Mouse (Mus musculus) hindbrain, embryonic 10.5 days (tissue): Measurements from ENCODE around the gene Capn9. TPM values are rescaled to one million over a fixed set of nuclear protein-coding genes. Genes with fewer than 3 reads are reported as not detected.

ENCODE experiments used
- DNase-seq: peaks from one replicate; pipeline ENCODE4 v3.0.0-alpha.2; 2017; ENCODE audit warnings: low spot score
- H3K27ac ChIP-seq: fragments of 300-500 bp; sonication (generic); 2 replicates; pipeline ENCODE4 v1.5.1; 2016; ENCODE audit warnings: mild to moderate bottlenecking, moderate library complexity
- H3K27me3 ChIP-seq: fragments of 300-500 bp; sonication (generic); 2 replicates; pipeline ENCODE4 v1.6.1; 2016; ENCODE audit warnings: mild to moderate bottlenecking; ENCODE audit not compliant: poor library complexity, insufficient read depth, severe bottlenecking
- H3K36me3 ChIP-seq: fragments of 300-500 bp; sonication (generic); 2 replicates; pipeline ENCODE4 v1.6.1; 2016; ENCODE audit warnings: mild to moderate bottlenecking, moderate library complexity
- H3K4me1 ChIP-seq: fragments of 300-500 bp; sonication (generic); replicated peaks from 2 replicates; pipeline ENCODE4 v1.6.1; 2016; ENCODE audit warnings: mild to moderate bottlenecking
- H3K4me3 ChIP-seq: fragments of 300-500 bp; sonication (generic); 2 replicates; pipeline ENCODE4 v1.5.1; 2016; ENCODE audit warnings: mild to moderate bottlenecking, moderate library complexity
- H3K9me3 ChIP-seq: fragments of 300-500 bp; sonication (generic); 2 replicates; pipeline ENCODE4 v1.6.1; 2016; ENCODE audit warnings: mild to moderate bottlenecking, moderate library complexity
- WGBS: fragments of 180-500 bp; shearing (Covaris S2); methylation state at CpG from one replicate; pipeline ENCODE4 v1.1.7; 2016; 5-methylcytosine and 5-hydroxymethylcytosine counted together
- polyA plus RNA-seq: library from polyadenylated mRNA; unstranded; fragments of >200 nt; fragmentation: Nextera tagmentation; extraction: Ambion mirVana; gene quantifications from 2 replicates; pipeline ENCODE4 v1.2.1, GENCODE M21; 2016

Capn9 gene
- polyA plus RNA-seq, 1 experiment from 2014 or later = not detected

- no peaks in the 10 kb centered on the region for H3K27me3 ChIP-seq
- no peaks in the 10 kb centered on the region for H3K36me3 ChIP-seq
- no peak overlapping the region for H3K4me3 ChIP-seq
- 83% methylated on average over 6 of the region's 6 CpGs for WGBS
- H3K27ac ChIP-seq = no peak overlapping the region
- peaks cover 20% of the 10 kb centered on the region for H3K4me1 ChIP-seq
- H3K9me3 ChIP-seq = no peaks in the 10 kb centered on the region
- DNase-seq = no peak
Observed at GRCm38 (mm10) chr8:124630489-124630888, 54.6 kb downstream of the Capn9 start.

- Histone ChIP-seq H3K9me3 (no peaks in the 10 kb centered on the region), H3K27me3 (no peaks in the 10 kb centered on the region), H3K27ac (no peak overlapping the region), H3K36me3 (peaks cover 3% of the 10 kb centered on the region), H3K4me3 (no peak overlapping the region), H3K4me1 (peaks cover 20% of the 10 kb centered on the region)
- DNase-seq = no peak
- 83% methylated on average over 4 of the region's 4 CpGs for WGBS
Observed at GRCm38 (mm10) chr8:124630891-124631290, 55.0 kb downstream of the Capn9 start.

GRCm38 (mm10) chr8:124631966-124632365 is 56.1 kb downstream of the Capn9 start:
- no peaks in the 10 kb centered on the region for H3K27me3 ChIP-seq
- no peak for DNase-seq
- H3K36me3 ChIP-seq = peaks cover 14% of the 10 kb centered on the region
- WGBS = 50% methylated on average over 7 of the region's 7 CpGs
- peak overlapping the region; percentile 19 for H3K27ac ChIP-seq
- H3K4me1 ChIP-seq = peaks cover 20% of the 10 kb centered on the region
- no peak overlapping the region for H3K4me3 ChIP-seq
- H3K9me3 ChIP-seq = no peaks in the 10 kb centered on the region

GRCm38 (mm10) chr8:124633001-124633703 is 57.2 kb downstream of the Capn9 start:
- 89% methylated on average over 14 of the region's 14 CpGs for WGBS
- Histone ChIP-seq H3K27ac (no peak overlapping the region), H3K27me3 (no peaks in the 10 kb centered on the region)

GRCm38 (mm10) chr8:124634411-124635246 is 58.7 kb downstream of the Capn9 start:
- DNase-seq = no peak
- H3K27ac ChIP-seq = no peak overlapping the region

More at GRCm38 (mm10) chr8:124633001-124633703, 57.2 kb downstream of the Capn9 start:
- no peak overlapping the region for H3K4me3 ChIP-seq
- peaks cover 20% of the 10 kb centered on the region for H3K4me1 ChIP-seq
- no peak for DNase-seq
- peaks cover 25% of the 10 kb centered on the region for H3K36me3 ChIP-seq
- no peaks in the 10 kb centered on the region for H3K9me3 ChIP-seq

GRCm38 (mm10) chr8:124635247-124635502 is 59.3 kb downstream of the Capn9 start:
- no peak for DNase-seq
- peaks cover 20% of the 10 kb centered on the region for H3K4me1 ChIP-seq
- H3K36me3 ChIP-seq = peaks cover 44% of the 10 kb centered on the region
- no peaks in the 10 kb centered on the region for H3K9me3 ChIP-seq
- H3K27me3 ChIP-seq = no peaks in the 10 kb centered on the region
- H3K4me3 ChIP-seq = no peak overlapping the region
- WGBS = 87% methylated on average over 8 of the region's 8 CpGs
- no peak overlapping the region for H3K27ac ChIP-seq

More at GRCm38 (mm10) chr8:124634411-124635246, 58.7 kb downstream of the Capn9 start:
- H3K4me3 ChIP-seq = no peak overlapping the region
- WGBS = 75% methylated on average over 13 of the region's 13 CpGs
- H3K36me3 ChIP-seq = peaks cover 39% of the 10 kb centered on the region
- peaks cover 20% of the 10 kb centered on the region for H3K4me1 ChIP-seq
- H3K9me3 ChIP-seq = no peaks in the 10 kb centered on the region
- no peaks in the 10 kb centered on the region for H3K27me3 ChIP-seq

GRCm38 (mm10) chr8:124641599-124641998 is 65.7 kb downstream of the Capn9 start:
- Histone ChIP-seq H3K9me3 (no peaks in the 10 kb centered on the region), H3K4me3 (no peak overlapping the region), H3K4me1 (peaks cover 22% of the 10 kb centered on the region), H3K27me3 (no peaks in the 10 kb centered on the region), H3K27ac (no peak overlapping the region), H3K36me3 (peaks cover 69% of the 10 kb centered on the region)
- WGBS = 96% methylated on average over 8 of the region's 8 CpGs
- no peak for DNase-seq

- Histone ChIP-seq H3K9me3 (no peaks in the 10 kb centered on the region), H3K27ac (no peak overlapping the region), H3K27me3 (no peaks in the 10 kb centered on the region), H3K4me3 (no peak overlapping the region), H3K4me1 (peaks cover 30% of the 10 kb centered on the region), H3K36me3 (peaks cover 47% of the 10 kb centered on the region)
- 77% methylated on average over 18 of the region's 18 CpGs for WGBS
- DNase-seq = no peak
Observed at GRCm38 (mm10) chr8:124643540-124644339, 67.8 kb downstream of the Capn9 start.

GRCm38 (mm10) chr8:124648311-124648710 is 72.4 kb downstream of the Capn9 start:
- no peaks in the 10 kb centered on the region for H3K9me3 ChIP-seq
- no peak for DNase-seq
- peaks cover 45% of the 10 kb centered on the region for H3K4me1 ChIP-seq
- H3K27me3 ChIP-seq = no peaks in the 10 kb centered on the region
- peak overlapping the region; percentile 85 for H3K27ac ChIP-seq
- H3K36me3 ChIP-seq = peaks cover 35% of the 10 kb centered on the region
- no peak overlapping the region for H3K4me3 ChIP-seq

GRCm38 (mm10) chr8:124651776-124652175 is 75.9 kb downstream of the Capn9 start:
- Histone ChIP-seq H3K27me3 (no peaks in the 10 kb centered on the region), H3K36me3 (peaks cover 33% of the 10 kb centered on the region), H3K9me3 (no peaks in the 10 kb centered on the region), H3K4me1 (peaks cover 43% of the 10 kb centered on the region), H3K4me3 (no peak overlapping the region), H3K27ac (no peak overlapping the region; the same call in 1 of the 2 replicates)
- 89% methylated on average over 20 of the region's 20 CpGs for whole genome bisulfite sequencing
- no peak for DNase-seq

GRCm38 (mm10) chr8:124652546-124652945 is 76.6 kb downstream of the Capn9 start:
- peaks cover 38% of the 10 kb centered on the region for H3K36me3 ChIP-seq
- no peaks in the 10 kb centered on the region for H3K27me3 ChIP-seq
- peak overlapping the region; percentile 53 for H3K27ac ChIP-seq
- no peak for DNase-seq
- 41% methylated on average over 4 of the region's 4 CpGs for WGBS
- no peak overlapping the region for H3K4me3 ChIP-seq
- H3K4me1 ChIP-seq = peaks cover 43% of the 10 kb centered on the region
- no peaks in the 10 kb centered on the region for H3K9me3 ChIP-seq

- H3K27ac ChIP-seq = peak overlapping the region; percentile 36; the same call in 1 of the 2 replicates
- H3K36me3 ChIP-seq = peaks cover 38% of the 10 kb centered on the region
- H3K4me3 ChIP-seq = no peak overlapping the region
- peaks cover 42% of the 10 kb centered on the region for H3K4me1 ChIP-seq
- no peaks in the 10 kb centered on the region for H3K27me3 ChIP-seq
- peak; percentile 37 for DNase-seq
- WGBS = 57% methylated on average over 28 of the region's 28 CpGs
- H3K9me3 ChIP-seq = no peaks in the 10 kb centered on the region
Observed at GRCm38 (mm10) chr8:124653568-124654475, 77.9 kb downstream of the Capn9 start.
